Mouse (Mus musculus): Measurements from ENCODE around the gene Gnb1l.

Gene Gnb1l

DNA sequence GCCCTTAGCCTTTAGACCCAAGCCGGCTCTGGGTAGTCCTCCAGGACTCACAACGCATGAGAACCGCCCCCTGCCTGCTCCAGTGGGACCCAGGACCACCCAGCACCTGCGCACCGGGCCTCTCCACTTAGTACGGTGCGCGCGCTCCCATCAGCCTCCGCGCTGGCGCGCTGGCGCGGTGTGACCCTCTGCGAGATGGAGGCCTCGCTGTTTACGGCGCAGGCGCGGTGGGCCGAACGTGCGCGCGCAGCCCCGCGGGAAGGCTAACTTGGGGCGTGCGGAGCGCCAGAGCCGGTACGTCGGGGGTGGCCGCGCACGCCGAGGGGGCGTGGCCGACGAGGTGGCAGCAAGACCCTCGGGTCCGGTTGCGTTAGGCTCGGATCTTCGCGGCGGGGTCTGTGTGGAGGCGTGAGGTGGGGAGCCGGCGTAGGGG lies at the start of gene Gnb1l, which contains the start of gene Rtl10:
Gnb1l (plus strand) TSS at position 156 of the 433 bp plus-strand sequence.
Rtl10 (plus strand) TSS at position 344 of the 433 bp plus-strand sequence.
- DNase-seq = peak; percentile 95

DNA sequence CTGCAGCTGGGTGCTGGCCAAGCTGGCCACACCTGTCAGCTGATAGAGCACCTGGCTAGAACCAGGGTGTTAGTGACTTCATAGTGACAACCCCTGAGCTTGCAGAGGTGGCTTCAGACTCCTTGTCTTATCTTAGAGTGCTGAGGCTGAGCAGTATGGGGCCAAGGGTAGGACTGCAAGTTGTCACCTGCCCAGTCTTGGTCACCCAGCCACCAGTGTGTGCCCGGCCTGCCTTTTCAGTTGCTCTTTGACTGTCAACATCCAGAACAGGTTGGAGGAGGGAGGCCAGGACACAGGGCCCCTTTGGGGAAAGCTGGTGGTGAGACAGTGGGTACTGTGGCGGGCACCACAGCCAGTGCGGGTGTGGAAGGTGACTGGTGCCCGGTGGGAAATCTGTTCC lies 49.5 kb upstream of the Gnb1l start:
- DNase-seq = no peak

DNA sequence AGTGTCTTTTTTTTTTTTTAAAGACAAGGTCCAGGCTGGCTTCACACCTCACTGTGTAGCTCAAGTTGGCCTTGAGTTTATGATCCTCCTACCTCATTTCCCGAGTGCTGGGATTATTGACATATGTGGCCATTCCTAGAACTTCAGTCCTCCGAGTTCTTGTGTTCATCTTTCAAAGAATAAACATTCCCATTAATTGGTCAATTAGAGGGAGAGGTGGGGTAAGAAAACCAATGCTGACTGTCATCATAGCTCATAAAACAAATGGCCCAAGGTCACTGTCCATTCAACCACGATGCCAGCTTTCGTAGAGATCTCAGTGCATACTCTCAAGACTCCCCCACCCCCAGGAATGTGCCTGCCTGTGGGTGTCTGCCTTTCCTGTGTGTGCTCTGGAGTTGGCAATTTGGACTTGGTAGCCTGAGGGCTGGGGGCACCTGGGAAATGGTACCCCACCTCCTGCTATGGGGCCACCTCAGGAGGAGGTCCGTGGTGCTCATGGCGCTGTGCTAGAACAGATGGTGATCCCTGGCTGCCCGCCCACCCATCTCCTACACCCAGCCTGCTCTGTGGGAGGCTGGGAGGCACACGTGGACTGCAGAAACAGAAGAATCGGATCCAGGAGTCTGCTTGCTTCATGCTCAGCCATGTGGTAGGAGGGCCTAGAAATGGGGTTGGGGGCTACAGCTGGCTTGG lies 46.9 kb upstream of the Gnb1l start:
- no peak for DNase-seq

DNA sequence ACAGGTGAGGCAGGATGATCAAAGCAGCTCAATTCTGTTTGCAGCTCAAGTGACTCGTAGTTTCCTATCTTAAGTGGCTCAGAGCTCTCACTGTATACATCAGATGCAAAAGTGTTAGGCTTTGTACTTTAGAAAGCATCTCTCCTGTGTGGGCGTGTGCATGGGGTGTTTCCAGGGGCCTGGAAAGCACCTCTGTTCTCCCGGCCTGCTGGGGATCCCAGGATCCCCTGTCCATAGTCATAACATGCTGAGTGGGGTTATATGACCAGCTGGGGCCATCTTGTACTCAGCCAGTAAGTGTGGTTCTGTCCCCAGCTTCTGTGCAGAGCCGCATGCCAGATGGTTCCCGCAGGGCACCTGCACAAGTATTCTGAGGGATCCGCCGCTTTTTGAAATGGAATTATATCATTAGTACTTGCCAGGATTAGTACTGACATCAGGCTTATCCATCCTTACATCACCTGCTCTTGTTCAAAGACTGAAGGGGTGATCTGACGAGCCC lies 46.1 kb upstream of the Gnb1l start:
- DNase-seq = no peak

DNA sequence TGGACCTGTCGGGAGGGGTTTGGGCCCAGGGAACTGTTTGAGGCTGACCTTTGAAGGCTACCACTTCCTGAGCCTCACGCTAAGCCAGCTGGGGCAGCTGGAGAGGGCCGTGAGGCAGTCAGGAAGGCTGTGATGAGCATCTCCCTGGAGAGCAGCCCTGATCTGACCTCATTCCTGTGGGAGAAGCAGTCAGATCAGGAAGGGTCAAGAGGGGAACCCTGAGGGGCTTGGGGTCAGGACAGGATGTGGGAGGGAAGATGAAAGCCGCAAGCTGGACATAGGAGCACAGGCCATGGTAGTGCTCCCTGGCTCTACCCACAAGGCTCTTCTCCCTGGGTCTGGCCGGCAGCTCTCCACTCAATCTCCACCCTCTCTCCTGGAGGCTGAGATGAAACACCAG lies 44.7 kb upstream of the Gnb1l start:
- DNase-seq = peak; percentile 26

DNA sequence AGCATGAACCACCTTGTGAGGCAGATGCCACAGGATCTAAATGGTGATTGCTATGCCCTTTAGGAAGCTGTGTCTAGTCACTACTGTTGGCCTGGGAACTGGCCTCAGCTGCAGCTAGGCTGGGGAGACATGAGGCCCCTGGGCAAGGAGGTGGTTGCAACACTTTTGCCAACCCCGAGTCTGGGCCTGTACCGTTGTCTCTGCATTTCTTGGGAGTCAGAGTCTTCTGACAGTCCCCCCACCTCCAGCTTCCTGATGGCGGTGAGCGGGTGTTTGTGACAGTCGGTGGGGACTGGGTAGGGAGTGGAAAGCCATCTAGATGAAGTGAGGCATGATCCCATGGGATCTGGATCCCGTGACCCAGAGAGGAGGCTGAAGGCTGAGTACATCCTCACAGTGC lies 43.1 kb upstream of the Gnb1l start:
- no peak for DNase-seq

DNA sequence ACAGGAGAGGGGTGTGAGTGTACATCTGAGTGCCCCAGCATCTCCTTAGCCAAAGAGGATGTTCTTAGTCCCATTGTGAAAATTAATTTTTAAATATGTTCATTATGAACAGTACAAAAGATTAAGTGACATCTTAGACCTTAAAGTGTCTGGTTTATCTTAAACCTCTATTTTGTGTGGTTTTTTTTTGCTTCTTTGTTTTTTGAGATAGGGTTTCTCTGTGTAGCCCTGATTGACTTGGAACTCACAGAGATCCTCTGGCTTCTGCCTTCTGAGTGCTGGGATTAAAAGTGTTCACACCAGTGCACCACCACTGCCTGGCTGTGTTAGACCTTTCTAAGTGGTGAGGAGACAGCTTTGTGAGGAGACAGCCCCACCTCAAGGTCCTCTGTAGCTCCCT lies 39.9 kb upstream of the Gnb1l start:
- DNase-seq = no peak

DNA sequence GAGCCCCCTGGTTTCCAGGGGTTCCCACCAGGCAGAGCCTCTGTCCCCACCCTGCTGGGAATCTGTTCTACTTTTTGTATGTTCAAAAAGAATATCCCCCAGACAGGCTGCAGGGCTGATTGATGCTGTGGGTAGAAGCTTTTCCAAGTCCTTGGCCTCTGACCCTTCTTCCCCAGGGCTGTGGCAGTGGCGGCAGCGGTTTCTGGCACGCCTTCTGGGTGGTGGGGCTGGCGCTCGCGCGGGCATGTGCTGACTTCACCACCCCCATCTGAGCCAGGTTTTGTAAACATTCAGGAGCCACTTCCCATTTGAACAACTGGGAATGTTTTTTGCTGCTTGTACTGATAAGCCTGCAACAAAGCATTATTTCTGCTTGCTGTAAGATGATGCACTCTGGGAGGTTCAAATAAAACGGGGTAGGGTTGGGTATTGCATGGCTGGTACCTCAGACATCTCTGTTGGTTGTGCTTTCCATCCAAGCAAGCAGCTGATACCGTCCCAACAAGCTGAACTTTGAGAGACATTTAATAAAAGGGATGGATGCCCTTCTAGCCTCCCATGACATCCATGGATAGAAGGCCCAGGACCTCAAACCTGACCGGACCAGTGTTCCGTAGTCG lies 39.1 kb upstream of the Gnb1l start:
- DNase-seq = no peak

DNA sequence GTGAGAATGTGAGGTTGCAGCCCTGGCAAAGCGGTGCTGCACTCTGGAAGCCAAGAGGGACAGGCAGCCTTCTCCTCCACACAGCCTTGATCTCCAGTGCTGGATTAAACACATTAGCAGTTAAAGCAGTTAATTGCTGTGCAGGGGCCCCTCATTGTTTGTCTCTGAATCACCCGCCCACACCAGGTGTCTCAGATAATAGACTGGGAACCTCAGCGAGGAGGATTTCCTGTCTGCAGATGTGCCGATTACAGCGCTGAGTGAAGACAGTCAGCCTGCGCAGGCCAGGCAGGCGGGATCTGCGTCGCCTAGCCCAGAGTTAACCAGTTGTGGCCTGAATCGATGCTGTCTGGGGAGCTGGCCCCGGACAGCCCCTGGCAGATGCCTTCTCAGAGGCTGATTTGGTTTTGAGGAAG lies 38.5 kb upstream of the Gnb1l start:
- no peak for DNase-seq

DNA sequence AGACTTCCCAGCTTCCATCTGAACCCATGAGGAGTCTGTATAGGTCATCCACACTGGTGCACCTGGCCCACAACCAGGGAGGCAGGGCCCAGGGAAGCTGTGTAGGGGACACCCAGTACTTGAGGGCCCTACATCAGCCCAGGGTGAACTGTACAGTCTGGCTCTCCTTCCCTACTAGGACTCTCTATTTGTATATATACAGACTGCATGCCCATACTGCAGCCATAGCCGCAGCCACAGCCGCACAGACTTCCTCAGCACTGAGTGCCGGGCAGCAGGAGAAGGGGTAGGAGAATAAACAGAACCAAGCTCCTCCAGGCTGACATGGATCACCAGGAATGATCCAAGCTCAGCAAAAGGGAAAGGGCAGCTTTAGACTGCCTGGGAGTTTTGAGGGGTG lies 37.7 kb upstream of the Gnb1l start:
- no peak for DNase-seq

DNA sequence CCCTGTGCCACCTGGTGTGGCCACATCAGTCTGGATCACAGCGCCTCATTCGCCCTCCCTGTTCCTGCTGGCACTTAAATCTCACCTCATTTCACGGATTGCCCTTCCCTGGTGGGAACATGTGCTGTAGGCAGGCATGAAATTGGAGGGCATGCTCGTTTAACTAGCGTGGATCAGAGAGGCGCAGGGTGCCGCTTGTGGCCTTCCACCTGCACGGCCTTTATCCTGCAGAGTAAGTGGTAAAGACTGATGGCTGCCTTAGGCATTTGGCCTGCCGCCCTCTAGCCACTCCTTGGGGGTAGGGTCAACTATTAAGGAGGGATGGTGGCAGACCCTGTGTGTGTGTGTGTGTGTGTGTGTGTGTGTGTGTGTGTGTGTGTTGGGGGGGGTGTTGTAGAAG lies 36.5 kb upstream of the Gnb1l start:
- DNase-seq = no peak

DNA sequence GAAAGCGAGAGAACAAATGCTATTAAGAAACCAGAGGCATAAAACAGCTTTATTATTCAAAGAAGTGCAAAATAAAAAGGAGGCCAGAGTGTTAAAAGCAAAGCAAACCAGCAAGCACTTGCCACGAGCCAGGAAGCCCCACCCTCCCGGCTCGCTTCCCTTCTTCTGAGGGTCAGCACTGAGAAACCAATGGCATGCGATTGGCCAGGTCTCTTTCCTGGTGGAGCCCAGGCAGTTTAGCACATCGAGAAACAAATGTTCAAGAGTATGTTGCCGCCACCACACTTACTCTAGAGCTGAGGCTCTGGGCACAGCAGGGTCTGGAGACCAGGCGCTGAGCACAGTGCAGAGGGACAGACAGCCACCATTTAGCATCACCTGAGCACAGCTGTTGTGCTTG lies 35.9 kb upstream of the Gnb1l start:
- no peak for DNase-seq

DNA sequence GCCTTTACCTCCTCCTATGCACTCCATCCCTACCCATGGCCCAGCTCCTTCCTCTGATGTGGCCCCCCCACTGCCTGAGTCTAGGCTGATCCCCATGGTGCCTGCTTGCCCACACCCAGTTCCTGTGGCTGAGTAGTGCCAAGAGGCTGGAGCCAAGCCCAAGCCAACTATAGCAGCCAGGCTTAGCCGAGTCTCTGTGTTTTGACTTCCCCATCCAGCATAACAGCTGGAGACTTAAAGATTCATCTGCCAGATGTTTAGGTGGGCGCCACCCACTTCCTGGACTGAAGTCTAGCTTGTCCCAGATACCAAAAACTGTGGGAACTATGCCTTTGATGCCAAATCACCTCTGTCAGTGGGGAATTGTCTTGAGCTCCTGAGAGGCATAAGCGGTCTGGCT lies 34.2 kb upstream of the Gnb1l start:
- DNase-seq = no peak

DNA sequence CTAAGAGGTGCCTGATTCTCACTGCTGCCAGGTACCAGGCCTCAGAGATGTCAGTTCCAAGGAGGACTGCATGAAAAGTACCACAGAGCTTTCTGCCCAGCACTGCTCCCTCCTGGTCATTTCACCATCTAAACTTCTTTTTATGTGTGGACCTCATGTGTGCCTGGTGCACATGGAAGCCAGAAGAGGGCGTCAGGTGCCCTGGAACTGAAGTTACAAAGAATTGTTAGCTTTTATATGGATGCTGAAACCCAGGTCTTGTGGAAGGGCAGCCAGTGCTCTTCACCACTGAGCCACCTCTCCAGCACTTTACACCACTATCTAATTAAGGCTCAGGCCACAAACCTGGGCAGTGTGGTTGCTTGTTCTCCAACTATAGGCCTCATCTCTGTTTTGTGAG lies 27.7 kb upstream of the Gnb1l start:
- DNase-seq = no peak

DNA sequence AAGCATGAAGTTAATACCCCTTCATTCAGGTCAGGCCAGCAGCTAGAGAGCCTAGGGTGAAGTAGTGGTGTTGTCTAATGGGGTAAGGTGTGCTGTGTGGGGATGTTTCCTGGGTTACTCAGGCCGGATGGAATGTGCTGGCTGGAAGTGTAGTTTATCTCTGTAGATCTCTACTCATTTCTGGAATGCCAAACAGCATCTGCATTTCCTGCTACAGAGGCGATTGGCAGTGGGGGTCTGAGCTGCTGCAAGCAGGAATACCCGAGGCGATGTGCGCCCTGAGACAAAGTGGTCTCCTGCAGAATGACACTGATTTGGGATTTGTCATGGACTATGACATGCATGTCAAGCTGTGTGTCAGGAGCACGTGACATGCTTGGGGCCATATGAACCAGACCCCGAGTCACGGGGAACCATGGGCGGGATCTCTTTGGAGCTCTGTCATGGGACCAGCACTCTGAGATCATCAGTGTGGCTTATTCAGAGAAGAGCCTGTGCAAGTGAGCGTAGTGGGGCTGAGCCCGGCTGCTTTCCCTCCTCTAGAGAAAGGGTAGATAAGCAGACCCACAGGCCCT lies 27.0 kb upstream of the Gnb1l start:
- DNase-seq = no peak

DNA sequence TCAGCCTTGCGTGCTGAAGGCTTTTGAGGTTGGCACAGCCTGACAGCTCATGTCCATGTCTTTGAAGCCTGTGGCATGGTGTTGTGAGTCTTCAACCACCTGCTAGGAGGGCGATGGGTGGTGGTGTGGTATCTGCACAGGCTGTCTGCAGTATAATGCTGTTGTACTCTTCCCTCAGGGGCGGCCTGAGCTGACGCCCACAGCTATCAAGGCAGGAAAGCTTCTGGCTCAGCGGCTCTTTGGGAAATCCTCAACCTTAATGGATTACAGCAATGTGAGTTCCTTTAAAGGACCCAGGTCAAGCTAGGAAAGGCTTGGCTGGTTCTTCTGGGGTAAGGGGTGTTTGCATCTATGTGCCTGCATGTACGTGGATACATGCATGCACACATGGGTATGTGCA lies 26.5 kb upstream of the Gnb1l start:
- DNase-seq = no peak

DNA sequence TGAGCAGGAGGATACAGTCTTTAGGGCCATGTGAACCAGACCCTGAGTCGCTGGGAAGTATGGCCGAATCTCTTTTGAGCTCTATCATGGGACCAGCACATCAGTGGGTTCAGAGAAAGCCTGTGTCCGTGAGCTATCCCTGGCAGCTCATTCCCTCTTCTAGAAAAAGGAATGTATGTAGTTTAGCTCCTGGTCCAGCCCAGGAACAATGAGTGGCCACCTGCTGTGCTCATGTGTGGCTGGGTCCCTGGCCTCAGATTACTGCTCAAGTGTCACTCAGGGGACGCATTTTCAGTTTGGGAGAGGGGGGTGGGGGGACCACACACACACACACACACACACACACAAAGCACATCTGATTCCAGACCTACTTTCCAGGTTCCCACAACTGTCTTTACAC lies 26.1 kb upstream of the Gnb1l start:
- DNase-seq = no peak

DNA sequence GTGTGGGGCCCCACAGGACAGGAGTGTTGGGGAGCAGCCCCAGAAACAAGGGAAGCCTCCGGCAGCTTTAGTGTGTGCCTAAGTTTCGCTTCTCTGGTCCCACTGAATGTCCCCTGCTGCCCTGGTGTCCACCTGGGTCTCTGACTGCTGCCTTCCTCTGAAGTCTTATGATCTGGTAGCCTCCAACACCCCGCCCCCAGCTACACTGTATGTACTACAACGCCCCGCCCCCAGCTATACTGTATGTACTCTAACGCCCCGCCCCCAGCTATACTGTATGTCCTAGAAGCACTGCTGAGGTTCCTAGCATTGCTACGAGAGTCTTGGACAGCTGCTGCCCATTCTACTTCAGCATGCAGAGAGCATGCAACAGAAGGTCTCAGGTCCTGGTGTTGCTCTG lies 25.5 kb upstream of the Gnb1l start:
- no peak for DNase-seq

DNA sequence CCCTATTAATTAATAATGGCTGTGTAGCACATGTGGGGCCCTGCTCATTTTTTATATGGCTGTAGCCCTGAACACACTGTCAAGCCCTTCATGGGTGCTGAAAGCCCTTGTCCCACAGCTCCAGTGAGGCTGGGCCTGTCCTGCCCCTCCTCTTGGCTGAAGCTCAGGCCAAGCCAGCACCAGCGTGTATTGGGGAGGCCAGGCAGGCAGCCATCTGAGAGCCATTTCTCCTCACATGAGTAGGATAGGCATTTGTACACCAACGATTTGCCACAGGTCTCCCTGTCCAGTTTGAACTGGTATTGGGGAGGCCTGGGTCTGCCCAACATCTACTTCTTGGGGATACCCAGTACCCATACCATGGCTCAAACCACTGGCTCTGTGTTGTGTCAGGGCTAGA lies 24.5 kb upstream of the Gnb1l start:
- DNase-seq = no peak

DNA sequence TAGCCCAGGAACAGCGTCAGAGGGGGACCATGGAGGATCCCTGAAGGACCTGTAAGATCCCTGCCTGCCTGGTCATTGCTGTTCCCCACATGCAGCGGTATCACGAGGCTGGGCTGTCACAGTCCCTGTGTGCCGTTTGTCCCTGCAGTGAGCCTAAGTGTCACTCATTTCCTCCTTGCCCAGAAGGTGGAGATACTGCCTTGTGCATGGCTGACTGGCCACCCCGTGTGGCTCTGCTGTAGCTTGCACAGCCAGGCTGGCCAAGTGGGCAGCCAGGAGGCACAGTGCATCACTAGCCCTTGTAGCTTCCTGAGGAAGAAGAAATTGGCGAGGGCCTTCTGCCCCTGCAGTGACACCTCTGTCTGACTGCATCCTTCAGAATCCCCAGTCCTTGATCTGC lies 20.5 kb upstream of the Gnb1l start:
- DNase-seq = no peak

DNA sequence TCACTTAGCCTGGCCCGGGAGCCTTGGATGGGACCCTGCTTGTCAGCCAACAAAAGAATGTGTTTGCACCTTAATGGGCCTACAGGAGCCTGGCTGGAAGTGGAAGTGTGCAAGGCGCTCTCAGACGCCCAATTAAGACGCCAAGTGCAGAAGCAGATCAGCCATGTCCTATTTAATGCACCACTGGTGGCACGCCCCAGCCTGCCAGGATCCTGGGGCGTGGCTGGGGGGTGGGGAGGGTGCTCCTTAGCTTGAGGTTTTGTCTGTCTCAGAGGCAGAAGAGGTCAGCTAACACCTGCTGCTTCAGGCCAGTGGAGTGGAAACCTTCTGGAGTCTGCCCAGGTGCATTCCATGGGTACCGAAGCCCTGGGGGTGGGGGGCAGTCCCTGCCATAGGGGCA lies 18.8 kb upstream of the Gnb1l start:
- DNase-seq = no peak

DNA sequence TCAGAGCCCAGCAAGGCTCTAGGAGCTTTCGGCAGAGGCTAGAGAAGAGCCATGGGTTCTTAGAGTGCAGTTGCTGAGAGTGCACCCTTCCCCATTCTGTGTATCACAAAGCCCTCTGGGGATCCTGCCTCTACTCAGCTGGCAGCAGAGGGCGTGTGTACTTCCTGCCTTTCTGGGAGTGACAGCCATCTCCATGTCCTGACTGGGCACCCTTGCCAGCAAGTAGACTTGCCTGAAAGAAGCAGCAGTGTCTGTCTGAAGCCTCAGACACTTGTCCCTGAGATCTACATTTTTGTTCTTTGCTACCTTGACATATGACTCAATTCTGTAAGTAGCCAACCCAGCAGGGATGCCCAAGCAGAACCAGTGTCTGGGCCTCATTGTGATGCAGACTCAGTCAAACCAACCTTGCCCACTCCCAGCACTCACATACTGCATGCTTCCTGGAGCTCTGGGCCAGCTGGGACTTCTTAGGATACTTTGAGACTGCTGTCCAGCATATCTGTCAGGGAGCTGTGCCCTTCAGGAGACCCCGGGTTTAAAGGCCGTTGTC lies 17.5 kb upstream of the Gnb1l start:
- no peak for DNase-seq

DNA sequence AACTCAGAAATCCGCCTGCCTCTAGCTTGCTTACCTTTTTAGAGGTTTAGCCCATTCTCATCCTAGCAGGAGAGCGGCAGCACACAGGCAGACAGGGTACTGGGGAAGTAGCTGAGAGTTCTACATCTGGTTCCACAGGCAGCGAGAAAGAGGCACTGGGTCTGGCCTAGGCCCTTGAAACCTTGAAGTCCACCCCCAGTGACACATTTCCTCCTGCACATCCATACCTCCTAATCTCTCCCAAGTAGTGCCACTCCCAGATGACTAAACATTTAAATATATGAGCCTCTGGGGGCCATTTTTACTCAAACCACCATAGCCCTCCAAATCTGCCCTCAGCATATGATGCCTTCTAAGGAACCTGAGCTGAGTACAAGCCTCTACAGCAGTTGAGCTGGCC lies 16.1 kb upstream of the Gnb1l start:
- DNase-seq = no peak

DNA sequence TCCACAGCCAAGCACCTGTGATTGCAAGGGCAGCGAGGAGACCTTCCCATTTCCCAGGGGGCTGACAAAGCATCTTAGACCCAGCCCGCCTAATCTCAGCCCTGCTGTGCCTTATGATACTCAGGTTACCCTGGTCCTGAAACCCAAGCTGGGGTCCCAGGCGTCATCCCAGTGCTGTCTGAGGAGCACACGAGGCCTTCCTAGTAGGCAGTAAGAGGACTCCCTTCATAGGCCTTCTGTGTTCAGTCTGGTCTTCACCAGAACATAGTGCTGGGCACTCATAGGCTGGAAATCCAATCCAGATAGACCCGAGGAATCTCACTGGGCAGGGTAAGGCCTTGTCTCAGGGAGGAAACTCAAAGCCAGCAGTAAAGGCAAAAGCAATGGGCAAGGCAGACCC lies 14.7 kb upstream of the Gnb1l start:
- no peak for DNase-seq

Measured in kidney, adult 9 months (tissue).